Mouse (Mus musculus): ENCODE measurements at regions not wholly inside any gene's neighbourhood (a gene's known extent, or its start where the extent isn't known, plus 50 kb on each side); places are given as distances from the start of the nearest gene placed in this dataset.

- Histone ChIP-seq H3K27ac (no peak overlapping the region), H3K27me3 (ENCODE audit: insufficient read depth, low read length) (no peaks in the 10 kb centered on the region), H3K36me3 (ENCODE audit: insufficient read depth, low read length) (no peaks in the 10 kb centered on the region), H3K4me1 (replicated peaks; ENCODE audit: insufficient read depth, low read length) (no peaks in the 10 kb centered on the region), H3K4me2 (ENCODE audit: low read length) (no peak overlapping the region), H3K9me3 (replicated peaks; ENCODE audit: low read length) (no peaks in the 10 kb centered on the region), H3K9ac (ENCODE audit: low read depth, low read length) (no peak overlapping the region), H3K4me3 (replicated peaks; ENCODE audit: low read depth, low read length) (no peak overlapping the region)
- ATAC-seq (replicated peaks; ENCODE audit: low FRiP score, low read depth) (no peak), DNase-seq (ENCODE audit: low spot score) (no peak)
- no peak for TF ChIP-seq CTCF (IDR thresholded peaks at IDR 0.05; ENCODE audit: low read depth)
- WGBS = 80% methylated on average over 4 of the region's 4 CpGs
These were observed 161.5 kb upstream of the N4bp1 start for GRCm38 (mm10) chr8:87046590-87046989.

DNA sequence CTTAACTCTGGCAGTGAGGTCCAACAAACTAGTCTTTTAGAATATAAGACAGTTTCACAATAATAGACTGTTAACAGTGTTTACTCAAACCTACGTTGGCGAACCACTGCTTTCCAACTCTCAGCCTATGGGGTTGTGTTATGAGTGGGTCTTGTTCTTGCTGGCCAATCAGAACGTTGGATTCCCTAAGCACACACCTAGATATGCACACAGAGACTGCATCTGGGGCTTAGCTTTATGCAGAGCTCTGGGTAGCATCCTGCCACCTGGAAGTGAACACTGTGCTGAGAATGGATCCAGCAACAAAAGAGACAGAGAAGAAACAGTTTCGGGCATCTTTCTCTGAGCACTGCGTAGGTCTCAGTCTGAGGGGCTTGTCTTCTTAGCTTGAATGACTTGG lies 158.0 kb upstream of the N4bp1 start:
- TF ChIP-seq CTCF (IDR thresholded peaks at IDR 0.05; ENCODE audit: low read depth) = no peak

GRCm38 (mm10) chr8:87037620-87038380 lies 152.7 kb upstream of the N4bp1 start:
- DNase-seq (ENCODE audit: low spot score) = peak; percentile 10
- Histone ChIP-seq H3K27ac (no peak overlapping the region), H3K9me3 (replicated peaks; ENCODE audit: low read length) (no peaks in the 10 kb centered on the region), H3K4me1 (replicated peaks; ENCODE audit: insufficient read depth, low read length) (peaks cover 8% of the 10 kb centered on the region; the same call in 1 of the 2 replicates), H3K4me2 (ENCODE audit: low read length) (peak overlapping the region; percentile 71), H3K36me3 (ENCODE audit: insufficient read depth, low read length) (no peaks in the 10 kb centered on the region), H3K9ac (ENCODE audit: low read depth, low read length) (peak overlapping the region; percentile 52; the same call in 1 of the 2 replicates), H3K4me3 (replicated peaks; ENCODE audit: low read depth, low read length) (peak overlapping the region; percentile 24), H3K27me3 (ENCODE audit: insufficient read depth, low read length) (0 out of 2 replicates have a peak, but pooled peaks cover 8% of the 10 kb centered on the region)
- no peak for TF ChIP-seq CTCF (IDR thresholded peaks at IDR 0.05; ENCODE audit: low read depth)
- no peak; the same call in 1 of the 2 replicates for ATAC-seq (replicated peaks; ENCODE audit: low FRiP score, low read depth)
- WGBS = 2% methylated on average over 48 of the region's 48 CpGs

More for the DNA sequence above, 158.0 kb upstream of the N4bp1 start:
- H3K4me3 ChIP-seq (replicated peaks; ENCODE audit: low read depth, low read length) = no peak overlapping the region
- H3K27me3 ChIP-seq (ENCODE audit: insufficient read depth, low read length) = 0 out of 2 replicates have a peak, but pooled peaks cover 4% of the 10 kb centered on the region
- no peak overlapping the region for H3K9ac ChIP-seq (ENCODE audit: low read depth, low read length)
- no peak overlapping the region for H3K27ac ChIP-seq
- DNase-seq (ENCODE audit: low spot score) (no peak), ATAC-seq (replicated peaks; ENCODE audit: low FRiP score, low read depth) (no peak)
- 87% methylated on average over 5 of the region's 5 CpGs for WGBS
- no peak overlapping the region for H3K4me2 ChIP-seq (ENCODE audit: low read length)
- no peaks in the 10 kb centered on the region for H3K9me3 ChIP-seq (replicated peaks; ENCODE audit: low read length)
- H3K36me3 ChIP-seq (ENCODE audit: insufficient read depth, low read length) = no peaks in the 10 kb centered on the region
- H3K4me1 ChIP-seq (replicated peaks; ENCODE audit: insufficient read depth, low read length) = peaks cover 4% of the 10 kb centered on the region; the same call in 1 of the 2 replicates

GRCm38 (mm10) chr8:87035996-87036395 lies 150.9 kb upstream of the N4bp1 start:
- TF ChIP-seq CTCF (IDR thresholded peaks at IDR 0.05; ENCODE audit: low read depth) = no peak
- Histone ChIP-seq H3K4me2 (ENCODE audit: low read length) (no peak overlapping the region), H3K36me3 (ENCODE audit: insufficient read depth, low read length) (no peaks in the 10 kb centered on the region), H3K4me1 (replicated peaks; ENCODE audit: insufficient read depth, low read length) (peaks cover 8% of the 10 kb centered on the region; the same call in 1 of the 2 replicates), H3K4me3 (replicated peaks; ENCODE audit: low read depth, low read length) (no peak overlapping the region), H3K9ac (ENCODE audit: low read depth, low read length) (no peak overlapping the region), H3K9me3 (replicated peaks; ENCODE audit: low read length) (no peaks in the 10 kb centered on the region), H3K27ac (no peak overlapping the region), H3K27me3 (ENCODE audit: insufficient read depth, low read length) (0 out of 2 replicates have a peak, but pooled peaks cover 8% of the 10 kb centered on the region)
- DNase-seq (ENCODE audit: low spot score) (no peak), ATAC-seq (replicated peaks; ENCODE audit: low FRiP score, low read depth) (no peak)
- whole genome bisulfite sequencing = 90% methylated on average over 10 of the region's 10 CpGs

GRCm38 (mm10) chr8:87028171-87028570 lies 143.1 kb upstream of the N4bp1 start:
- 76% methylated on average over 1 of the region's 1 CpGs for WGBS
- Histone ChIP-seq H3K4me1 (replicated peaks; ENCODE audit: insufficient read depth, low read length) (no peaks in the 10 kb centered on the region), H3K27ac (no peak overlapping the region), H3K9me3 (replicated peaks; ENCODE audit: low read length) (no peaks in the 10 kb centered on the region), H3K4me3 (replicated peaks; ENCODE audit: low read depth, low read length) (no peak overlapping the region), H3K36me3 (ENCODE audit: insufficient read depth, low read length) (no peaks in the 10 kb centered on the region), H3K9ac (ENCODE audit: low read depth, low read length) (no peak overlapping the region), H3K27me3 (ENCODE audit: insufficient read depth, low read length) (no peaks in the 10 kb centered on the region), H3K4me2 (ENCODE audit: low read length) (no peak overlapping the region)
- DNase-seq (ENCODE audit: low spot score) = no peak
- no peak for TF ChIP-seq CTCF (IDR thresholded peaks at IDR 0.05; ENCODE audit: low read depth)
- ATAC-seq (replicated peaks; ENCODE audit: low FRiP score, low read depth) = no peak

DNA sequence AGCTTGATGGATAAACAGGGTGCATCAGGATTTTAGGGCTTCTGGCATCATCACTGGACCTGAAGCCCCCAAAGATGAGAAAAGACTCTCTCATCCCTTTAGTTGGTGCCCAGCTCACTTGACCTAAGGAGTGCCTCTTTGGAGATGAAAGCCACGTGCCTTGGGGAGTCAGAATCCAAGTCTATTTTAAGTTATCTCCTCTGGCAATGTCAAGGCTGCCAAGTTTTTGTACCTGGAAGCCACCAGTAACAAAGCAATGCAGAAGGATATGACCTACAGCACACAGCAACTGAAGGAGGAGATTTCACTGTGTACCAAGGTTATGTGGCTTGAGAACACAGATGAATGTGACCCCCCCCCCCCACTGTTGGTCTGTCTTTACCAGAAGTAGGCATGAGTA lies 140.9 kb upstream of the N4bp1 start:
- Histone ChIP-seq H3K27ac (no peak overlapping the region), H3K4me1 (replicated peaks; ENCODE audit: insufficient read depth, low read length) (no peaks in the 10 kb centered on the region), H3K36me3 (ENCODE audit: insufficient read depth, low read length) (no peaks in the 10 kb centered on the region), H3K9me3 (replicated peaks; ENCODE audit: low read length) (no peaks in the 10 kb centered on the region), H3K4me2 (ENCODE audit: low read length) (no peak overlapping the region), H3K9ac (ENCODE audit: low read depth, low read length) (no peak overlapping the region), H3K4me3 (replicated peaks; ENCODE audit: low read depth, low read length) (no peak overlapping the region), H3K27me3 (ENCODE audit: insufficient read depth, low read length) (no peaks in the 10 kb centered on the region)
- DNase-seq (ENCODE audit: low spot score) (no peak), ATAC-seq (replicated peaks; ENCODE audit: low FRiP score, low read depth) (no peak)
- TF ChIP-seq CTCF (IDR thresholded peaks at IDR 0.05; ENCODE audit: low read depth) = no peak
- WGBS = 66% methylated on average over 1 of the region's 1 CpGs

All from kidney, postnatal 0 days (tissue).